Mouse (Mus musculus) liver, adult 10 weeks (tissue): Measurements from ENCODE around the gene Fgf7. TPM values are rescaled to one million over a fixed set of nuclear protein-coding genes. Genes with fewer than 3 reads are reported as not detected.

ENCODE experiments used
- polyA plus RNA-seq: library from polyadenylated mRNA; stranded (reverse); fragments of 350-450 nt; fragmentation: Illumina TruSeq; extraction: RNeasy Lipid Tissue Mini Kit (QIAGEN cat#74804); gene quantifications from one replicate; pipeline ENCODE4 v1.2.3, GENCODE M21; 2014; ENCODE audit warnings: low read depth, low replicate concordance

The Fgf7 gene
- polyA plus RNA-seq = not detected

GRCm38 (mm10) chr2:126034379-126035005 lies at the start of gene Fgf7:
Gene Fgf7, plus strand, starts transcription at chr2:126034658.

Other genes with a start within 250 kb of the Fgf7 start
- 35.3 TPM for gene Galk2, start 175.5 kb upstream of the Fgf7 start, polyA plus RNA-seq
- 183 TPM for gene Cops2, start 175.5 kb upstream of the Fgf7 start, polyA plus RNA-seq
- not detected for gene Fam227b, start 117.3 kb downstream of the Fgf7 start, polyA plus RNA-seq
- gene Dtwd1, start 117.5 kb downstream of the Fgf7 start, polyA plus RNA-seq = 9.9 TPM
- not detected for gene Gm17555, start 180.4 kb downstream of the Fgf7 start, polyA plus RNA-seq